In the genomic region with DNA sequence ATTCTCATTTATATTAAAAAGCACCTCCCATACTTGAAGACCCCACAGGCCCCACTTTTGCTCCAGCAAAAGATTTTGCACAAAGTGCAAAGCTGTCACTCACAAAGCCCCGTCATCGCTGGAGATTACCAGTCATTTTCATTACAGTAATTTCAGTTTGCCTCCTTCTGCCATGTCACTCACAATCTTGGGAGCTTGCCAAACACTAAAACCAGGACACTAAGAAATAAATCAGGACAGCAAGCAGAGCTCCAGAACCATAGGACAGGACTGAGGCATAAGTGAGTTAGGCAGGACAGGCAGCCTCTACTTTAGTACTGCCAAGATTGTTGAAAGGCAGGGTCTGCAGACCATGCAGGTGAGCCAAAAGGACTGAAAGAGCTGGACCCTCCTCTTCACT, we compare ENCODE assay signal across 21 mouse cellular contexts.
DNase-seq lines count a peak whose midpoint lies in the region; ATAC-seq and TF ChIP-seq lines count a peak whose summit lies in the region.
"Had no signal": no experiment of that assay in that cellular context is flagged by ENCODE, and none has a peak within 500 bp of the region (broad histone marks: within the 10 kb centered on the region; RNA-seq: fewer than 3 reads in every experiment).

No protein-coding gene starts in this region.

- H3K9ac ChIP-seq in forebrain, embryonic 14.5 days (ENCODE audit: low read length), result no peak overlapping the region
- H3K9ac ChIP-seq in forebrain, embryonic 12.5 days, result no peak overlapping the region
- no peak overlapping the region for H3K9ac ChIP-seq in midbrain, embryonic 14.5 days (replicated peaks; ENCODE audit: low read length)
- H3K9ac ChIP-seq in midbrain, embryonic 16.5 days (ENCODE audit: low read depth, low read length), result no peak overlapping the region
- H3K9ac ChIP-seq in forebrain, postnatal 0 days, result no peak overlapping the region
- H3K9ac ChIP-seq: embryonic facial prominence, embryonic 13.5 days; heart, embryonic 12.5 days; neural tube, embryonic 15.5 days had no signal

- no peak overlapping the region for H3K4me3 ChIP-seq in forebrain, embryonic 14.5 days (ENCODE audit: low read depth, low read length)
- H3K4me3 ChIP-seq in forebrain, embryonic 12.5 days (replicated peaks), result no peak overlapping the region
- H3K4me3 ChIP-seq in midbrain, embryonic 14.5 days (replicated peaks; ENCODE audit: low read depth, low read length), result no peak overlapping the region
- H3K4me3 ChIP-seq in midbrain, embryonic 16.5 days (ENCODE audit: low read depth, low read length), result no peak overlapping the region
- H3K4me3 ChIP-seq in forebrain, postnatal 0 days (ENCODE audit: low read depth, low read length), result no peak overlapping the region
- H3K4me3 ChIP-seq: embryonic facial prominence, embryonic 13.5 days; heart, embryonic 12.5 days; neural tube, embryonic 15.5 days had no signal

- H3K27ac ChIP-seq in forebrain, embryonic 14.5 days (ENCODE audit: low read depth, low read length), result no peak overlapping the region
- no peak overlapping the region for H3K27ac ChIP-seq in forebrain, embryonic 12.5 days
- H3K27ac ChIP-seq in midbrain, embryonic 14.5 days (replicated peaks; ENCODE audit: low read depth, low read length), result no peak overlapping the region
- H3K27ac ChIP-seq in midbrain, embryonic 16.5 days (ENCODE audit: low read length), result no peak overlapping the region
- H3K27ac ChIP-seq in forebrain, postnatal 0 days (ENCODE audit: low read depth, low read length), result no peak overlapping the region
- H3K27ac ChIP-seq: embryonic facial prominence, embryonic 13.5 days; kidney, postnatal 0 days; macrophage; neural tube, embryonic 15.5 days; stomach, postnatal 0 days had no signal

- no peaks in the 10 kb centered on the region for H3K36me3 ChIP-seq in forebrain, embryonic 14.5 days (ENCODE audit: control insufficient read depth, insufficient read depth, low read length)
- no peaks in the 10 kb centered on the region for H3K36me3 ChIP-seq in forebrain, embryonic 12.5 days (replicated peaks)
- H3K36me3 ChIP-seq in midbrain, embryonic 14.5 days (ENCODE audit: control insufficient read depth, insufficient read depth, low read length), result no peaks in the 10 kb centered on the region
- H3K36me3 ChIP-seq in midbrain, embryonic 16.5 days (ENCODE audit: control insufficient read depth, insufficient read depth, low read length), result no peaks in the 10 kb centered on the region
- no peaks in the 10 kb centered on the region for H3K36me3 ChIP-seq in forebrain, postnatal 0 days (ENCODE audit: insufficient read depth)
- H3K36me3 ChIP-seq: embryonic facial prominence, embryonic 13.5 days; G1E; heart, embryonic 12.5 days; neural tube, embryonic 15.5 days had no signal

- ATAC-seq in forebrain, embryonic 14.5 days, result no peak; the same call in 1 of the 2 replicates
- no peak for ATAC-seq in forebrain, embryonic 12.5 days (ENCODE audit: low FRiP score)
- no peak for ATAC-seq in midbrain, embryonic 14.5 days (ENCODE audit: low FRiP score, low TSS enrichment)
- ATAC-seq in midbrain, embryonic 16.5 days, result no peak
- peak; percentile 36 for ATAC-seq in forebrain, postnatal 0 days
- no peak for ATAC-seq in megakaryocyte-erythroid progenitor cell, adult 5-6 weeks (replicated peaks; ENCODE audit: low FRiP score, low TSS enrichment, poor library complexity, severe bottlenecking)

- H3K27me3 ChIP-seq in forebrain, embryonic 14.5 days (replicated peaks; ENCODE audit: control insufficient read depth, insufficient read depth, low read length), result no peaks in the 10 kb centered on the region
- no peaks in the 10 kb centered on the region for H3K27me3 ChIP-seq in forebrain, embryonic 12.5 days
- no peaks in the 10 kb centered on the region for H3K27me3 ChIP-seq in midbrain, embryonic 14.5 days (ENCODE audit: control insufficient read depth, insufficient read depth, low read length)
- H3K27me3 ChIP-seq in midbrain, embryonic 16.5 days (ENCODE audit: control insufficient read depth, insufficient read depth, low read depth, low read length), result no peaks in the 10 kb centered on the region
- H3K27me3 ChIP-seq in forebrain, postnatal 0 days (ENCODE audit: insufficient read depth, low read length), result no peaks in the 10 kb centered on the region
- H3K27me3 ChIP-seq: embryonic facial prominence, embryonic 13.5 days; heart, embryonic 12.5 days; neural tube, embryonic 15.5 days had no signal

- TF ChIP-seq CTCF in brain, embryonic 14.5 days (IDR thresholded peaks at IDR 0.05; ENCODE audit: borderline replicate concordance, extremely low read depth, insufficient read depth, insufficient read length), result no peak
- TF ChIP-seq CTCF in forebrain, postnatal 0 days (IDR thresholded peaks at IDR 0.05; ENCODE audit: low read depth), result no peak

- 64% methylated on average over 2 of the region's 2 CpGs for WGBS in forebrain, embryonic 14.5 days
- WGBS in forebrain, embryonic 12.5 days, result 80% methylated on average over 2 of the region's 2 CpGs
- 64% methylated on average over 2 of the region's 2 CpGs for WGBS in midbrain, embryonic 14.5 days
- 60% methylated on average over 2 of the region's 2 CpGs for WGBS in midbrain, embryonic 16.5 days
- WGBS in forebrain, postnatal 0 days, result 22% methylated on average over 2 of the region's 2 CpGs

- DNase-seq in forebrain, embryonic 14.5 days (ENCODE audit: low spot score), result peak; percentile 37
- peak; percentile 34 for DNase-seq in midbrain, embryonic 14.5 days
- DNase-seq in brain, embryonic 14.5 days (ENCODE audit: low read depth), result peak; percentile 66
- peak; percentile 41 for DNase-seq in forebrain, postnatal 0 days
- DNase-seq in kidney, adult 8-10 months, result no peak
- DNase-seq: gastrocnemius, postnatal 25 days; heart, postnatal 4 days; liver; lung, adult 2 months; spleen, adult 18-20 months; thymus, postnatal 36 days had no signal

- 0 out of 2 replicates have a peak, but pooled peaks cover 3% of the 10 kb centered on the region for H3K4me1 ChIP-seq in forebrain, embryonic 14.5 days (ENCODE audit: control insufficient read depth, insufficient read depth, low read length)
- H3K4me1 ChIP-seq in forebrain, embryonic 12.5 days, result no peaks in the 10 kb centered on the region
- H3K4me1 ChIP-seq in midbrain, embryonic 14.5 days (ENCODE audit: control insufficient read depth, insufficient read depth, low read length), result no peaks in the 10 kb centered on the region
- no peaks in the 10 kb centered on the region for H3K4me1 ChIP-seq in midbrain, embryonic 16.5 days (ENCODE audit: control insufficient read depth, insufficient read depth, low read length)
- H3K4me1 ChIP-seq in forebrain, postnatal 0 days (ENCODE audit: insufficient read depth), result no peaks in the 10 kb centered on the region
- H3K4me1 ChIP-seq: heart, embryonic 12.5 days had no signal

- H3K4me2 ChIP-seq in forebrain, embryonic 14.5 days (ENCODE audit: low read length), result no peak overlapping the region
- no peak overlapping the region for H3K4me2 ChIP-seq in forebrain, embryonic 12.5 days
- no peak overlapping the region for H3K4me2 ChIP-seq in midbrain, embryonic 14.5 days (ENCODE audit: low read length)
- H3K4me2 ChIP-seq in midbrain, embryonic 16.5 days (ENCODE audit: low read length), result no peak overlapping the region
- H3K4me2 ChIP-seq in forebrain, postnatal 0 days (ENCODE audit: low read depth), result no peak overlapping the region
- H3K4me2 ChIP-seq: embryonic facial prominence, embryonic 13.5 days; heart, embryonic 12.5 days; neural tube, embryonic 15.5 days had no signal

- H3K9me3 ChIP-seq in forebrain, embryonic 14.5 days (replicated peaks; ENCODE audit: control insufficient read depth, low read length), result no peaks in the 10 kb centered on the region
- no peaks in the 10 kb centered on the region for H3K9me3 ChIP-seq in forebrain, embryonic 12.5 days
- no peaks in the 10 kb centered on the region for H3K9me3 ChIP-seq in midbrain, embryonic 14.5 days (ENCODE audit: control insufficient read depth, low read length)
- no peaks in the 10 kb centered on the region for H3K9me3 ChIP-seq in midbrain, embryonic 16.5 days (replicated peaks; ENCODE audit: control insufficient read depth, low read length, poor library complexity, severe bottlenecking)
- no peaks in the 10 kb centered on the region for H3K9me3 ChIP-seq in forebrain, postnatal 0 days (ENCODE audit: low read length)
- H3K9me3 ChIP-seq: embryonic facial prominence, embryonic 13.5 days; heart, embryonic 12.5 days; neural tube, embryonic 15.5 days had no signal

- no peak for TF ChIP-seq POLR2A in brain, embryonic 14.5 days (IDR thresholded peaks at IDR 0.05; ENCODE audit: borderline replicate concordance, extremely low read depth, insufficient read depth, insufficient read length, poor library complexity, severe bottlenecking)

Comparison
In these comparisons a context has a peak if more than half of its experiments do, and no peak if none do; other contexts are left out.
1. DNase-seq: peak in forebrain, embryonic 14.5 days (single experiment), midbrain, embryonic 14.5 days (single experiment), brain, embryonic 14.5 days (single experiment) and forebrain, postnatal 0 days (single experiment); none in kidney, adult 8-10 months (0 of 2).